Mouse (Mus musculus) hindbrain, postnatal 0 days (tissue): ENCODE measurements at regions not wholly inside any gene's neighbourhood (a gene's known extent, or its start where the extent isn't known, plus 50 kb on each side); places are given as distances from the start of the nearest gene placed in this dataset.

Experiments
- ATAC-seq: fragments of 200-750 bp; cut with Nextera tagmentation; 2 replicates; pipeline ENCODE4 v1.8.0; 2017; ENCODE audit warnings: mild to moderate bottlenecking, moderate TSS enrichment, moderate library complexity
- DNase-seq: peaks from one replicate; pipeline ENCODE4 v3.0.0-alpha.2; 2015; ENCODE audit warnings: low spot score
- H3K27ac ChIP-seq: fragments of 300-500 bp; sonication (generic); 2 replicates; pipeline ENCODE4 v1.5.1; 2014; ENCODE audit warnings: mild to moderate bottlenecking
- H3K27me3 ChIP-seq: fragments of 300-500 bp; sonication (generic); 2 replicates; pipeline ENCODE4 v1.6.1; 2014; ENCODE audit warnings: low read length, mixed read lengths; ENCODE audit not compliant: insufficient read depth
- H3K36me3 ChIP-seq: fragments of 300-500 bp; sonication (generic); 2 replicates; pipeline ENCODE4 v1.6.1; 2014; ENCODE audit warnings: low read length, mixed read lengths; ENCODE audit not compliant: insufficient read depth
- H3K4me1 ChIP-seq: fragments of 300-500 bp; sonication (generic); 2 replicates; pipeline ENCODE4 v1.6.1; 2014; ENCODE audit warnings: antibody characterized with exemption, low read length, mixed read lengths; ENCODE audit not compliant: insufficient read depth
- H3K4me2 ChIP-seq: fragments of 300-500 bp; sonication (generic); 2 replicates; pipeline ENCODE4 v1.6.1; 2014; ENCODE audit warnings: low read depth, mild to moderate bottlenecking, low read length, moderate library complexity, mixed read lengths
- H3K4me3 ChIP-seq: fragments of 300-500 bp; sonication (generic); 2 replicates; pipeline ENCODE4 v1.5.1; 2014; ENCODE audit warnings: low read length
- H3K9ac ChIP-seq: fragments of 300-500 bp; sonication (generic); replicated peaks from 2 replicates; pipeline ENCODE4 v1.6.1; 2014; ENCODE audit warnings: mild to moderate bottlenecking, low read length, moderate library complexity, mixed read lengths
- H3K9me3 ChIP-seq: fragments of 300-500 bp; sonication (generic); 2 replicates; pipeline ENCODE4 v1.6.1; 2016; ENCODE audit warnings: low read length, mixed read lengths
- CTCF ChIP-seq: IDR thresholded peaks from 2 replicates; pipeline ENCODE4 v1.5.1; 2016; ENCODE audit warnings: antibody characterized with exemption, control low read depth, low read depth
- WGBS: fragments of 180-500 bp; shearing (Covaris S2); extraction: QIAGEN DNeasy Blood & Tissue Kit; methylation state at CpG from one replicate; pipeline ENCODE4 v1.1.7; 2014; 5-methylcytosine and 5-hydroxymethylcytosine counted together

- peak; percentile 88 for TF ChIP-seq CTCF
- no peak overlapping the region for H3K4me3 ChIP-seq
- no peak overlapping the region for H3K4me2 ChIP-seq
- no peaks in the 10 kb centered on the region for H3K27me3 ChIP-seq
- H3K27ac ChIP-seq: no peak overlapping the region
- no peaks in the 10 kb centered on the region for H3K4me1 ChIP-seq
- H3K36me3 ChIP-seq: no peaks in the 10 kb centered on the region
- no peak overlapping the region for H3K9ac ChIP-seq
- WGBS: 22% methylated on average over 12 of the region's 12 CpGs
- peak; percentile 82 for DNase-seq
- ATAC-seq: 0 out of 2 replicates have a peak, but pooled peaks have one; percentile 21
- no peaks in the 10 kb centered on the region for H3K9me3 ChIP-seq
Measured at GRCm38 (mm10) chr4:125231711-125232260, 104.1 kb upstream of the Zc3h12a start.

GRCm38 (mm10) chr4:125227194-125227593 lies 99.6 kb upstream of the Zc3h12a start:
- Histone ChIP-seq H3K9me3 (no peaks in the 10 kb centered on the region), H3K4me1 (no peaks in the 10 kb centered on the region), H3K36me3 (no peaks in the 10 kb centered on the region), H3K27me3 (no peaks in the 10 kb centered on the region), H3K9ac (no peak overlapping the region), H3K4me3 (no peak overlapping the region), H3K4me2 (no peak overlapping the region), H3K27ac (no peak overlapping the region)
- no peak for ATAC-seq
- DNase-seq: no peak
- whole genome bisulfite sequencing: 93% methylated on average over 6 of the region's 6 CpGs
- TF ChIP-seq CTCF: peak; percentile 32

- WGBS: 66% methylated on average over 6 of the region's 6 CpGs
Measured at GRCm38 (mm10) chr4:125222922-125223321, 95.3 kb upstream of the Zc3h12a start.

GRCm38 (mm10) chr4:125220314-125220713 lies 92.7 kb upstream of the Zc3h12a start:
- H3K9ac ChIP-seq: no peak overlapping the region
- 41% methylated on average over 7 of the region's 7 CpGs for WGBS
- no peaks in the 10 kb centered on the region for H3K36me3 ChIP-seq
- H3K9me3 ChIP-seq: peaks cover 3% of the 10 kb centered on the region; the same call in 1 of the 2 replicates
- no peak overlapping the region for H3K27ac ChIP-seq
- no peak for ATAC-seq
- no peak overlapping the region for H3K4me2 ChIP-seq
- H3K4me1 ChIP-seq: no peaks in the 10 kb centered on the region
- H3K4me3 ChIP-seq: no peak overlapping the region
- TF ChIP-seq CTCF: peak; percentile 32
- no peak for DNase-seq
- no peaks in the 10 kb centered on the region for H3K27me3 ChIP-seq

More at GRCm38 (mm10) chr4:125222922-125223321, 95.3 kb upstream of the Zc3h12a start:
- no peak overlapping the region for H3K4me3 ChIP-seq
- H3K36me3 ChIP-seq: no peaks in the 10 kb centered on the region
- no peaks in the 10 kb centered on the region for H3K27me3 ChIP-seq
- H3K4me1 ChIP-seq: no peaks in the 10 kb centered on the region
- no peak for TF ChIP-seq CTCF
- H3K9ac ChIP-seq: no peak overlapping the region
- no peak overlapping the region for H3K4me2 ChIP-seq
- no peak for DNase-seq
- no peak overlapping the region for H3K27ac ChIP-seq
- H3K9me3 ChIP-seq: no peaks in the 10 kb centered on the region
- peak; percentile 66 for ATAC-seq

GRCm38 (mm10) chr4:125219209-125219608 lies 91.6 kb upstream of the Zc3h12a start:
- Histone ChIP-seq H3K9me3 (peaks cover 3% of the 10 kb centered on the region; the same call in 1 of the 2 replicates), H3K9ac (no peak overlapping the region), H3K4me2 (no peak overlapping the region), H3K27ac (no peak overlapping the region), H3K36me3 (no peaks in the 10 kb centered on the region), H3K4me1 (no peaks in the 10 kb centered on the region), H3K4me3 (no peak overlapping the region), H3K27me3 (no peaks in the 10 kb centered on the region)
- TF ChIP-seq CTCF: no peak
- no peak for ATAC-seq
- 90% methylated on average over 5 of the region's 5 CpGs for WGBS
- no peak for DNase-seq

GRCm38 (mm10) chr4:125214306-125214705 lies 86.7 kb upstream of the Zc3h12a start:
- H3K27ac ChIP-seq: no peak overlapping the region
- 51% methylated on average over 10 of the region's 10 CpGs for WGBS
- no peaks in the 10 kb centered on the region for H3K4me1 ChIP-seq
- no peak for TF ChIP-seq CTCF
- H3K9me3 ChIP-seq: peaks cover 3% of the 10 kb centered on the region; the same call in 1 of the 2 replicates
- no peak overlapping the region for H3K4me2 ChIP-seq
- no peaks in the 10 kb centered on the region for H3K27me3 ChIP-seq
- no peaks in the 10 kb centered on the region for H3K36me3 ChIP-seq
- H3K9ac ChIP-seq: no peak overlapping the region
- H3K4me3 ChIP-seq: no peak overlapping the region
- ATAC-seq (no peak), DNase-seq (no peak)

GRCm38 (mm10) chr4:125212176-125212530 lies 84.5 kb upstream of the Zc3h12a start:
- no peak for DNase-seq
- H3K9me3 ChIP-seq: peaks cover 3% of the 10 kb centered on the region; the same call in 1 of the 2 replicates
- no peak for ATAC-seq
- no peaks in the 10 kb centered on the region for H3K4me1 ChIP-seq
- H3K36me3 ChIP-seq: no peaks in the 10 kb centered on the region
- TF ChIP-seq CTCF: no peak
- WGBS: 53% methylated on average over 7 of the region's 7 CpGs
- H3K4me3 ChIP-seq: no peak overlapping the region
- H3K4me2 ChIP-seq: no peak overlapping the region
- H3K27ac ChIP-seq: no peak overlapping the region
- no peaks in the 10 kb centered on the region for H3K27me3 ChIP-seq
- H3K9ac ChIP-seq: no peak overlapping the region
